Mouse (Mus musculus) hematopoietic multipotent progenitor cell, adult 10-12 weeks (in vitro differentiated cells): ENCODE data around the gene Sh2b2. TPM values are rescaled to one million over a fixed set of nuclear protein-coding genes. Genes with fewer than 3 reads are reported as not detected.

Source experiments
- polyA plus RNA-seq: library from polyadenylated mRNA; stranded (reverse); fragments of >175 nt; gene quantifications from 2 replicates; pipeline ENCODE4 v1.2.3, GENCODE M21; 2012; ENCODE audit warnings: low replicate concordance

Gene Sh2b2
- polyA plus RNA-seq: 50.0 and 111 TPM in 2 replicates

GRCm38 (mm10) chr5:136246452-136246838 lies at the start of gene Sh2b2:
Gene Sh2b2, minus strand, starts transcription at chr5:136246556.

GRCm38 (mm10) chr5:136198474-136199391 lies 47.6 kb downstream of the Sh2b2 start, which contains the start of gene Prkrip1:
Gene Prkrip1, minus strand, starts transcription at chr5:136198963.

GRCm38 (mm10) chr5:136170512-136171362 lies 75.6 kb downstream of the Sh2b2 start, which contains the start of gene Orai2:
Gene Orai2, minus strand, starts transcription at chr5:136170713.

Other genes with a start within 250 kb of the Sh2b2 start
- gene Upk3b, start 208.1 kb downstream of the Sh2b2 start, polyA plus RNA-seq: 0.10 TPM in 1 of 2 replicates, not detected in the other
- not detected in 2 replicates for gene Upk3bl, start 192.1 kb downstream of the Sh2b2 start, polyA plus RNA-seq
- 24.3 and 31.9 TPM in 2 replicates for gene Rasa4, start 162.6 kb downstream of the Sh2b2 start, polyA plus RNA-seq
- gene Polr2j, start 129.9 kb downstream of the Sh2b2 start, polyA plus RNA-seq: 14.8 and 59.0 TPM in 2 replicates
- gene Lrwd1, start 110.5 kb downstream of the Sh2b2 start, polyA plus RNA-seq: 48.0 and 50.0 TPM in 2 replicates
- 37.0 and 70.1 TPM in 2 replicates for gene Alkbh4, start 110.4 kb downstream of the Sh2b2 start, polyA plus RNA-seq
- gene Orai2, start 75.8 kb downstream of the Sh2b2 start, polyA plus RNA-seq: 93.8 and 109 TPM in 2 replicates
- 7.6 and 33.4 TPM in 2 replicates for gene Prkrip1, start 47.6 kb downstream of the Sh2b2 start, polyA plus RNA-seq